Mouse (Mus musculus): ENCODE data around the gene Cib4.

The Cib4 gene

GRCm38 (mm10) chr5:30513111-30513510 is 32.5 kb downstream of the Cib4 start:
- DNase-seq = no peak

DNA sequence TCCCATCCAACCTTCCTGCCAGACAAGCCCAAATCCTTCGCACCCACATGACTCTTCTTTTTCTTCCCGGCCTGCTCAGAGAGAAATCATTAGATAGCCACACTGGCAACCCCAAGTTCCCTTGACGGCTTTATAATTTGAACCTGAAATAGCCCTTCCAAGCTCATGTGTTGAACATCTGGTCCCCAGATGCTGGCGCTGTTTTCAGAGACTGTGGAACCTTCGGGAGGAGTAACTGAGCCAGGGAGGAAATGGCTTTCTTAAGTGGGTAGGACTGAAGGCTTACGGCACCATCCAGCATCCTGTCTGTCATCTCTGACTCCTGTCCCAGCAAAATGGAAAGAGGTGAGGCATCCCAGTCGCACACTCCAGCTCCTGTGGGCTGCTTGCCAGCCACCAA is 48.3 kb downstream of the Cib4 start:
- DNase-seq = no peak

- DNase-seq = no peak
These were observed 48.8 kb downstream of the Cib4 start for GRCm38 (mm10) chr5:30496821-30497220.

GRCm38 (mm10) chr5:30495288-30495687 is 50.3 kb downstream of the Cib4 start:
- no peak for DNase-seq

DNA sequence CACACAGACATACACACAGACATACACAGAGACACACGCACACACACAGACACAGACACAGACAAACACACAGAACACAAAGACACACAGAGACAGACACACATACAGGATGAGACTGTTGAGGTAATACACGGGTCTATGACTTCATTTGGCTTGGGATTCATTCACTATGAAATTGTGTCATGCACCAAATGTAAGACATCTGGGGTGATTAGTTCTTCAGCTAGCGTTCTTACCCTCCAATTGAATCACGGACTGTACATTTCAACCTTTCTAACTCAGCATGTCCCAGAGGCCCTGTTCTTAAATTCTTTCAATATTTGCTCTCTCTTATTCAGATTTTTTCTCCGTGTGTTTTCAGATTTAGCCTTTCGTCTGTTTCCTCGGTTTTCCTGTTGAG is 51.0 kb downstream of the Cib4 start:
- no peak for DNase-seq

DNA sequence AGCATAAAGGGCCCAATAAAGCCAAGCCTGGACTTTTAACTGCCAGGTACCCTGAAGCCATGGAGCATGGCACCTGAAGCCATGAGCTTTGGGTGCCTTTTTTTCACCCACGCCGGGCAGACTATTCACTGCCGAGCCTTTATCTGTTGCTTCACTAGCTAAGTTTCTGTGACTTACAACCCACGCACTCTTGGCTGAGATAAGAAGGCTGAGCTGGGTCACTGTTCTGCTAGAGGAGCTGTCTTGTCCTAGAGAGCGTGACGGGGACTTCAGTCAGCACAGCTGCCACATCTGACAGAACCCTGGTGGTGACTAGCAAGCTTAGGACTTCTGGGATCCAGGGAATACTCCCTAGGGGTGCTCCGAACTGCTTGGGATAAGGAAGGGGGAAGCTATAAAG is 51.9 kb downstream of the Cib4 start:
- DNase-seq = no peak

GRCm38 (mm10) chr5:30490845-30491244 is 54.8 kb downstream of the Cib4 start:
- DNase-seq = no peak

GRCm38 (mm10) chr5:30490215-30490614 is 55.4 kb downstream of the Cib4 start:
- DNase-seq = no peak

- no peak for DNase-seq
These were observed 60.5 kb downstream of the Cib4 start for GRCm38 (mm10) chr5:30485136-30485535.

DNA sequence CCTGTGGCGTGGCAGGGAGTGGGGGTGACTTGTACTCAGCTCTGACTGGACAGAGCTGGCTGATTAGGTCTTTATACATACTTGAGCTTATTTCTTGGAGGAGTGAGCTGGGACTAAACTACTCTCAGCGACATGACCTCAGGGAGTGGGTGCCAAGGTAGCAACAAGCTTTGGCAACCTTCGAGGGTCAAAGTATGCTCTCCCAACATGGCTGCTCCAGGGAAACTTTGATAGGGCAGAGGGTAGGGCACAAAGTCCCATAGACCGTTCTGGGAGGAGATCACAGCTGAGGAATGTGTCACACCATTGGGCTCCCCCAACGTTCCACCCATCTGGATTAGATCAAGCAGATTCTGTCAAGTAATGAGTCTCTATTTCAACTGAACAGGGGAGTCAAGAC is 61.0 kb downstream of the Cib4 start:
- DNase-seq = no peak

DNA sequence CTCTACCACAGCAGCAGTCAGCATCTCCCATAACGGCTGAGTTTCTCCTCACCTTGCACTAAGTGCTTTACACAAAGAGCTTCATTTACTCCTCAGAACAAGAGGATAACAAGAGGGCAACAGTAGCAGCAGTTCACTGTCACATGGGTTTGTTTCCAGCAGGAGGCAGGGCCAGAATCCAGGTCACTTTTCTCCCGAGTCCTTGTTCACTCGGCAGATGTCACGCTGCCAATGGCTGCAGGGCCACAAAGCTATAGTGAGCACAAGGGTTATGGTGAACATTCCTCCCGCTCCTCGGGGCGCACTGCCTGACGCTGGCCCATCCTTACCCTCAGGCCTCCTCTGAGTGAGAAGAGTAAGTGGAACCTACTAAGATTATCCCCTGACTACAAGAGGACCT is 62.1 kb downstream of the Cib4 start:
- no peak for DNase-seq

DNA sequence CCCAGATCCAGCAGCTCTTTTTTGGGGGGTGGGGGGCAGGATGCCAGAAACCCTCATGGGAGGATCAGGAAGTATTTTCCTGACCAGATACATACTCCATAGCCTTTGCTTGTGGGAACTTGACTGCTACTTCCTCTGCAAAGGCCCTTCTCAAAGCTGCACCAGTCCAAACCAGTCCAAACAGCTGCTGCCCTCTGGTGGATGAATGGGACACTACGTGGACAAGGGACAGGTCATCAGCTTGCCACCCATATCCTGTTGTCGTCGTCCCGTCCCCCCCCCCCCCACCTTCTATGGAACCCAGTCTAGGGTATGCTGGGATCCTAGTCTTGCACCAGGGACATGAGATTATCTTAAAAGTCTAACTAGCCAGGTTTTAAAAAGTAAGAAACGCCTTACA is 63.3 kb downstream of the Cib4 start:
- DNase-seq = peak; percentile 67

DNA sequence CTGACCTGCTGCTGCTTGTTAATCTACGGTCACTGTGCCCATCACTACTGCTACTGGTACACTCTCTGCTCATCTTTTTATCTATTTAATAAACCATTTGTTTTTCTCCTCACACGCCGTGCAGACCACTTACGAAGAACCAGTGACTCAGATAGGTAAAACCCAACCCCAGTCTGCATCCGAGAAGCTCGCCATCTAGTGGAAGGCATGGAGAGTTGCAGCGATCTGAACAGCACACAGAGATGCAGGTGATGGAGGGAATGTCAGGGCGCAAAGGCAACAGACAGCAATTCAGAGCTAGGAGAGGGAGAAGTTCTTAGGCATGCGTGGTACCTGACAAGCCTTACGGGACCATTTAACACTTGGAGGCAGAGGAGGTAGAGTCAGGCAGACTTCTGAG is 69.1 kb downstream of the Cib4 start:
- DNase-seq = peak; percentile 19

GRCm38 (mm10) chr5:30472148-30472547 is 73.5 kb downstream of the Cib4 start:
- DNase-seq = no peak

GRCm38 (mm10) chr5:30470454-30470853 is 75.2 kb downstream of the Cib4 start:
- no peak for DNase-seq

DNA sequence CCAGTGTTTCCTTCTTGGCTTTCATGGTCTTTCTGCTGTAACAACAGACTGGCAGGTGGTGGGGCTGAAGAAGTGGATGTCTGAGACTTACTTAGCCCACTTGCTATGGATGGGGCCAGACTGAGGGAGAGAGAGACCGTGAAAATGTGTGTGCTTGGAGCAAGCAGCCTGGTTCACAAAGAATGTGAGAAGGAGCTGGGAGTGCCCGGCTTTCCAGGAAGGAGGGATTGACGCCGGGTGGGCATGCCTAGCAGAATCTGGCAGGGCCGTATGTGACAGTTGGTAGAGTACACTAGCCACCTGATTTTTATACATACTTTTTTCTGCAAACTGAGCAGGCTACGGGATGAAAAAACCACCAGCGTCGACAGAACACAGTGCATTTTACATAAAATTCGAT is 79.3 kb downstream of the Cib4 start:
- DNase-seq = no peak

GRCm38 (mm10) chr5:30465861-30466260 is 79.8 kb downstream of the Cib4 start, which contains the start of gene 1700001C02Rik:
1700001C02Rik (plus strand) TSS chr5:30466047.
- no peak for DNase-seq

DNA sequence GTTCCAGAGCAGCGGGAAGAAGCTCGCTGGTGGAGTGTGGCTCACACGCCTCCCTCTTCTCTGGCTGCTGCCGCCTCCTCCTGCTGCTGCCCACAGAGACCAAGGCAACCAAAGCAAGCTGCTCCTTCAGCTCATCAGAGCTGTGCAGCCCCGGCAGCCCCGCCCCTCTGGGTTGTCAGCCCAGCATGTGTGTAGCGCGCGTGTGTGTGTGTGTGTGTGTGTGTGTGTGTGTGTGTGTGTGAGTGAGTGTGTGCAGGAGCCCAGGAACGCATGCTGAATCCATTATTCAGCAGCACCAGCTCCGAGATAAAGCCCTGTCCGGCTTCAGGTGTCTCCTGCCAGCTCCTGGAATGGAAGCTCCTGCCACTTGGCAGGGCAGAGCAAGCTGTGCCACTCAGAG is 83.8 kb downstream of the Cib4 start, which contains the start of gene Otof:
TSS of gene Otof (minus strand) at position 112 of the 400 bp plus-strand sequence.
- DNase-seq = peak; percentile 30

DNA sequence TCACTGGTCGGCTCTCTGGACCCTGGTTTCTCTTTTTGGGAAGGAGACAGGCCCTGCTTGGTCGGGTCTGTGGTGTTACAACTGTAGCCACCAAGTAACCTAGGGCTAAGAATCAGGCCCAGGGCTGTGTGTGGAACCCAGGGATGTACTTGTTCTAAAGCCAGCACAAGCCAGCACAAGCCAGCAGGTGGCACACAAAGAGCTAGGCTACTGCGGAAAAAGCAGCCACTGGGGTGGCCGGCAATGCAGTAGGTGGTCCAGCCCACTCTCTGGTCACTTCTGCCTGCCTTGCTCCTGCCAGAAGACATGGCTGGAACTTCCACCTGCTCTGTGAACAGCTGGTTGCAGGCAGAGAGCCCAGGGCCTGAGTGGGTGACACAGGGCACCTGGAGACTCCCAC is 85.5 kb downstream of the Cib4 start:
- DNase-seq = no peak

DNA sequence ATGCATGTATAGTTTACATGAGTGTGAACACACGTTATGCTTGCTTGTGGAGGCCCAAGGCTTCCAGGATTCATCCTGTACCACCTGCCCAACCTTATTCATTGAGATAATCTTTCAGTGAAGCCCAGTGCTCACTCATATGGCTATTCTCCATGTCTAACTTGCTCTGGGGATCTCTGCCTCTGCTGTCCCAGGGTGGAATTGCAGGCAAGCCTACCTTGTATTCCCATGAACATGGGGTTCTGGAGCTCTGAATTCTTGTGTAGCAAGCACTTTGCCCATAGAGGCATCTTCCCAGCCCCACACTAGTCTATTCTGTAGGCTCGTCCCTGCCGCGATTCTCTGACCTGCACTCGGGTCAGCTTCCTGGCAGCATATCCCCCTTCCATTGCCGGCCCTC is 89.6 kb downstream of the Cib4 start:
- no peak for DNase-seq

- no peak for DNase-seq
These were observed 101.2 kb downstream of the Cib4 start for GRCm38 (mm10) chr5:30444327-30444895.

GRCm38 (mm10) chr5:30442196-30442595 is 103.4 kb downstream of the Cib4 start:
- DNase-seq = no peak

DNA sequence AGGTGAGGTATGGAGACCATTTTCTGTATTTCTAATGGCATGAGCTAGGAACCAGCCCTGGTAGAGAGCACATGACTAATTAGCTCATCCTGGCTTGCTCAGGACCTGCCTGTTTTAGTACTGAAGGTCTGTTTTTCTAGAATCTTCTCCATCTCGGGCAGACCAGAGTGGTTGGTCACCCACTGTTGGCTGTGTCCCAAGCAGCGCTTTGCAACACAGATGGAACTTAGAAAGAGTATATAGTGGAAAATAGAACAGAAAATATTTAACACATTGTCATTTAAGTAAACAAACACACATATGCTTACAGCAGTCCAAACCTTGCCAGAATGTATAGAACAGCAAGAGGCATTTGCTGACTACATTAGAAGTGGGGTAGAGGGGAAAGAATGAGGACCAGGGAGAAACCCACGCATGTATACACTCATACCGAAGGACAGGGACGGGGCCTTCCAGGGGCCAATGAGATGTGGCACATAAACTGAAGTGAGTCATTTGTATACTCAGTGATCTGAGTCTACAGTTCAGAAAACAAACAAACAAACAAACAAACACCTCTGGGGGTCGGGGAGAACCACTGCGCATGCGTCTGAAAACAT is 105.2 kb downstream of the Cib4 start:
- DNase-seq = no peak

DNA sequence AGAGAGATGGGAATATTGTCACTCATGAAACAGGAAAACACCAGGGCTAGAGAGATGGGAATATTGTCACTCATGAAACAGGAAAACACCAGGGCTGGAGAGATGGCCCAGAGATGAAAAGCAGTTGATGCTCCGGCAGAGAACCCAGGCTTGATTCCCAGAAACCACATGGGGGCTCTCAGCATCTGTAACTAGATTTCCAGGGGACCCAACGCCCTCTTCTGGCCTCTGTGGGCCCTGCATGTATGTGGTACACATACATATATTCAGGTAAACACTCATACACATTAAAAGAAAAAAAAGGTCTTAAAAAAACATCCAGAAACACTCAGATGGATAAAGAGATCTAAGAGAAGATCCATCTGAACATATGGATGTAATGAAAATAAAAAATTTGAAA is 106.7 kb downstream of the Cib4 start:
- no peak for DNase-seq

Measured in liver (tissue).